Mouse (Mus musculus): Measurements from ENCODE around the gene Ralbp1.

Ralbp1 gene

GRCm38 (mm10) chr17:65896016-65896415 is 10.4 kb upstream of the Ralbp1 start:
- DNase-seq (ENCODE audit: low spot score) = no peak

DNA sequence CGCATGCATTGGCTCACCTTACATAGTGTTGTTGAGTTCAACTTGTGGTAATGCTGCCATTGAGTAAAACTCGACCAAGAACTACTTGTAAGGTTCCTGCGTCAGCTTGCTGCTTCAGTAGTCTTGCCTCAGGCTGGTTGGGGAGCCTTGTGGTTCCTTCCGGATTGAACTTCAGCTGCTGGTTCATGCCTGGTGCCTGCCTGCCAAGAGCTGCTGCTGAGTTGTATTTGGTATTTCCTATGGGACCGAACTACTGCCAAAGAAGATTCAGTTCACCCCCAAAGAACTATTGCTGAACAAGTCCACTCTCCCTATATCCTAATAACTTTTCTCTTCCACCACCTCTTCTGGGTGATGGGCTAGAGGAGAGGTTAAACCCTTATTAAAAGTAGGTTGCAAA is 3.9 kb upstream of the Ralbp1 start:
- DNase-seq (ENCODE audit: low spot score) = no peak

DNA sequence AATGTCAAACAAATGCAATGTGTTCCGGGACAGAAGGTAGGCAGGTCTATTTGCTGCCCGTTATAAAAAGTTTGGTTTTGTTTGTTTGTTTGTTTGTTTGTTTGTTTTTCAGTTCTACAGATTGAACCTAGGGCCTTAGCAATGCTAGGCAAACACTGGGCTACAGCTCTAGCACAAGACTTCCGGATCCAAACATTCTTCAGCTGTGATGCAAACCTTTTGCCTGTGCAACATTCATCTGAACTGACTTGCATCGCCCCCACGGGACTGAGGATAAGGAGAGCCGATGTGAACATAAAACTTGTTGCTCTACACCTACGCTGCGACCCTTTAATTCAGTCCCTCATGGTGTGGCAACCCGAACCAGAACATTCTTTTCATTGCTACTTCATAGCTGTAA is 973 bp upstream of the Ralbp1 start:
- DNase-seq (ENCODE audit: low spot score) = no peak

- DNase-seq (ENCODE audit: low spot score) = no peak
These were observed 251 bp downstream of the Ralbp1 start for GRCm38 (mm10) chr17:65885398-65885696.

GRCm38 (mm10) chr17:65884691-65885397 is 754 bp downstream of the Ralbp1 start:
- DNase-seq (ENCODE audit: low spot score) = peak; percentile 98

DNA sequence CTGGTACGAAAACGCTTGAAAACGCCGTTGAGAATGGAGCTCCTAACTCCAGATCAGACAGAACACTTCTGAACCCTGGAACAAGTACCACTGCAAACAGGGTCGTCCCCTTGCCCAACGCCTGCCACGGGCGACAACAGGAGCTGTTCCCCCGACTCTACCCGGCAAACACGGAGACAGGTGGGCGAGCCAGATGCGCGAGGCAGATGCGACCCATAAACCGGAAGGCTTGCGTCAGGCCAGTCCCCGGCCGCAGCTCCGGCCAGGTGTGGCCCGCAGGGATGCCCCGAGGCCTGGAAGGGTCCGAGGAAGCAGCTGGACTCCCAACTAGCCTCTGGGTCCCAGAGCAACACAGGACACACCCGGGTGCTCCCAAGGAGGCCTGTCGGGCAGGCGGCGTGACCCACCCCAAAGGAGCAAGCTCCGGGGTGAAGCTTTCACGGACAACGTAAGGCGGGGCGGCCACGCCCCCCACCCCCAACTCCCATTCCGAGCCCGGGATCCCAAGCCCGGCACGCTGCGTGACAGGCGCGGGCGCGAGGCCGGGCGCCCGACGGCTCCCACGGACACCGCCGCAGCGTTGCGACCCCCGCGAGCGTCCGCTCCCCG is 1.4 kb downstream of the Ralbp1 start:
- peak; percentile 37 for DNase-seq (ENCODE audit: low spot score)

GRCm38 (mm10) chr17:65877026-65877425 is 8.6 kb downstream of the Ralbp1 start:
- no peak for DNase-seq (ENCODE audit: low spot score)

- DNase-seq (ENCODE audit: low spot score) = no peak
These were observed 11.8 kb downstream of the Ralbp1 start for GRCm38 (mm10) chr17:65873834-65874233.

- DNase-seq (ENCODE audit: low spot score) = no peak
These were observed 12.4 kb downstream of the Ralbp1 start for GRCm38 (mm10) chr17:65873156-65873555.

GRCm38 (mm10) chr17:65872652-65873051 is 12.9 kb downstream of the Ralbp1 start:
- peak; percentile 34 for DNase-seq (ENCODE audit: low spot score)

GRCm38 (mm10) chr17:65872051-65872450 is 13.5 kb downstream of the Ralbp1 start:
- no peak for DNase-seq (ENCODE audit: low spot score)

DNA sequence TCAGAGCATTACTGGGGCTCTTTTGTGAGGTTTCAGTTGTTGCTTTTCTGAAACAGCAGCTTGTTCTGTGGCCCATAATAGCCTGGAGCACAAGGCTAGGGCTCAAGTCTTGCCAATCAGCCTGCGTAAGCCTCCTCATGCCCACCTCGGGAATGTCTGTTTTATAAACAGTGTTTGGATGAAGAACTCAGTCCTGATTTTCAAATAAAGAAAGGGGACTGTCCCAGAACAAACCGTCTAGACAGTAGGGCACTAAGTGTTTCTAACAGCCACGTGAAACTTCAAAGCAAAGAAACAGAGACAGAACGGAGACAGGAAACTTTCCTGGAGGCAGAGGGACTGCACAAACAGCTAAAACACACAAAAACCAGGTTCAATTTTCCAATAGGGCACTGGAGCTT is 14.0 kb downstream of the Ralbp1 start:
- no peak for DNase-seq (ENCODE audit: low spot score)

DNA sequence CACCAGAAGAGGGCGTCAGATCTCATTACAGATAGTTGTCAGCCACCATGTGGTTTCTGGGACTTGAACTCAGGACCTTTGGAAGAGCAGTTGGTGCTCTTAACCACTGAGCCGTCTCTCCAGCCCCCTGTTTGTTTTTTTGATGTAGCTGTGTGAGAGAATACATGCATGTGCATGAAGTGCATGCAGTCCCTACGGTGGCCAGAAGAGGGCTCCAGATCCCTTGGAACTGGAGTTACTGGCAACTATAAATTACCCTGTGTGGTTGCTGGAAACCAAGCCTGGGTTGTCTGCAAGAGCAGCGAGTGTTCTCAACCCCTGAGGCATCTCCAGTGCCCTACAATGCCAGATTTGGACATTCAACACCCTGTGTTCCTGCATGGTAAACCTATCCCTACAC is 15.5 kb downstream of the Ralbp1 start:
- DNase-seq (ENCODE audit: low spot score) = peak; percentile 65

GRCm38 (mm10) chr17:65869720-65870119 is 15.9 kb downstream of the Ralbp1 start:
- DNase-seq (ENCODE audit: low spot score) = no peak

DNA sequence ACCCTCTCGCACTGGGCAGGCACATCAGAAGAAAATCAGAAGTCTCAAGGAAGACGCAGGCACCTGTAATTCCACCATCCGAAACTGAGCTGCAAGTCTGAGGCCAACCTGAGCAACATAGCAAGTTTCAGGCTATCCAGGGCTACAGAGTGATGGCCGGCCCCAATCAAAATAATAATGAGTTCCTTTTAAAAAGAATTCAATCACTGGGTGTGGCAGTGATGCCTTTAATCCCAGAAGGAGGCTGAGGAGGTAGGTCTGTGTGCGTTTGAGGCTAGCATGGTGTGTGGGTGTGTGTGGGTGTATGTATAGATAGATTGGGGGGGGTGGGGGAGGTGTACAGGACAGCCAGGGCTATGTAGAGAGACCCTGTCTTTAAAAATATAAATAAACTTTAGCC is 17.6 kb downstream of the Ralbp1 start:
- no peak for DNase-seq (ENCODE audit: low spot score)

DNA sequence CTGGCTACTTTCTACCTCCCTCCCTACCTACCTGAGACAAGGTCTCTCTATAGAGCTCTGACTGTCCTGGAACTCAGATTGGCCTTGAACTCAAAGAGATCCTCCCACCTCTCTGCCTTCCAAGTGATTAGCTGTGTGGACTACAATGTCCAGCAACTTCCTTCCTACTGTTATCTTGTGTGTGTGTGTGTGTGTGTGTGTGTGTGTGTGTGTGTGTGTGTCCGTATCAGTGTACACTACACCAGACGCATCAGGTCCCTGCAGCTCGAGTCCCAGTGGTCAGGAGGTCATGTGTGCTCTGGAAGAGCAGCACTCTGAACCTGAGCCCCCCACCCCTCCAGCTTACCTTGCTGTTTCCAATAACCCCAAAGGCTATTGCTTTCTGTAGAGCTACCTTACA is 19.4 kb downstream of the Ralbp1 start:
- DNase-seq (ENCODE audit: low spot score) = no peak

DNA sequence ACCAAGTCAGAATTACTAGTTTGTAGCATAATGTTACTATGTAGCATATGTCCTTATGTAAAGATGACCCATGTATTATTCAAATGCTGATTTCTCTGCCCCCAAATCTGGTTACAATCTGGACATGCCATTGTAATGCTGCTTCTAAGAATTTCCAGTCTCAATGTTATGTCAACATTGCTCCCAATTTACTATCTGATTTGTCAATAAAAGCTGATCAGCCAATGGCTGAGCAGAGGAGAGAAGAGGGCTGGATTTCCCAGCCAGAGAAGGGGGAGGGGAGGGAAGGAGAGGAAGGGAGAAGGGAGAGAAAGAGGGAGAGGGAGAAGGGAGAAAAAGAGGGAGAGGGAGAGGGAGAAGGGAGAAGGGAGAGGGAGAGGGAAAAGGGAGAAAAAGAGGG is 20.3 kb downstream of the Ralbp1 start:
- no peak for DNase-seq (ENCODE audit: low spot score)

DNA sequence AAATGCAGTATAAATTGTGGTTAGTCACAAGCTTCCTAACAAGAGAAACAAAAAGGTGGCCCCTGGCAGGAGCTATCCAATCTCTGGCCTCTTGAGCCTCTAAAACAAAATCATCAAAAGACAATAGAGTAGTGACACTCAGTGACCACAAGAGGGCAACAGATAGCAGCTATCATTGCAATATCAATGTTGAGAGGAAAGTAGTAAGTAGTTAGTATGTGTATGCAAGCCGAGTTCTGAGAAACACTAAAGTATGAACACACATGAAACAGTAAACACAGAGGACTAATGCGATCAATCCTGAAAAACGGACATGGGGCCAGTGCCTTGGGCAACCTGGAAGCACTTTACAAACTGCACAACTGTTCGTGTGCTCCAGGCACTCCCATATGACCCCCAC is 20.9 kb downstream of the Ralbp1 start:
- no peak for DNase-seq (ENCODE audit: low spot score)

GRCm38 (mm10) chr17:65863830-65864229 is 21.8 kb downstream of the Ralbp1 start:
- DNase-seq (ENCODE audit: low spot score) = no peak

DNA sequence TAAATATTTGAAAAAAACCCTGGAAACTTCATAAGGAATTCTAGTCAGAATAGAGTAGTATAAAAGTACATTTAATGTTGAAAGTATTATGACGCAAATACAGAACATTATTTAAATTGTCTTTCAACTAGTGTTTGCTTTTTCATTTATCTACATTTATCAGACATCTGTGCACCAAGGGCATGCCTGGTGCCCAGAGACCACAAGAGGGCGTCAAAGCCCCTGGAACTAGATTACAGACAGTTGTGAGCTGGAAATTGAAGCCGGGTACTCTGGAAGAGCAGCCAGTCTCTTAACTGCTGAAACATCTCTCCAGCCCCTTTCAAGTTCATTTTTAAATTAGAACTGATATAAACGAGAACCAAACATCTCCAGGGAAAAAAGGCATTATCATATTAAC is 23.0 kb downstream of the Ralbp1 start:
- no peak for DNase-seq (ENCODE audit: low spot score)

DNA sequence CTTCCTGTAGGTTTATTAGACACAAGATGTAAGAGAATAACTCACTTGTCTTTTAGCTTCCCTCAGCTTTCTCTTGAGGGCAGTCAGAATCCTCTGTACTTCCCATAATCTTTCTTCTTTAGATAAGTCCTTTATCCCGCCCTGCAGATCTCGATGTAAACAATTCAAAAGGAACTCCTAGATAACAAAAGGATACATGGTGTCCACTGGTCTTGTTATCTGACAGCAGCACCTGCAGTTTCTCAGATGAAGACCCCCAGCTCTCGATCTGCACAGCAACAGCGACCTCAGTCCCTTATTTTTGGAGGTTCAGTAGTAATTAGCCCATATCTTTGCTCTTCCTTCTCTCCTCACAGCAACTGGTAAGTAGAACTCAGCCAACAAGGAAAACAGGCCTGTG is 28.0 kb downstream of the Ralbp1 start:
- no peak for DNase-seq (ENCODE audit: low spot score)

- DNase-seq (ENCODE audit: low spot score) = no peak
These were observed 31.6 kb downstream of the Ralbp1 start for GRCm38 (mm10) chr17:65854006-65854405.

GRCm38 (mm10) chr17:65853326-65853725 is 32.3 kb downstream of the Ralbp1 start:
- no peak for DNase-seq (ENCODE audit: low spot score)

DNA sequence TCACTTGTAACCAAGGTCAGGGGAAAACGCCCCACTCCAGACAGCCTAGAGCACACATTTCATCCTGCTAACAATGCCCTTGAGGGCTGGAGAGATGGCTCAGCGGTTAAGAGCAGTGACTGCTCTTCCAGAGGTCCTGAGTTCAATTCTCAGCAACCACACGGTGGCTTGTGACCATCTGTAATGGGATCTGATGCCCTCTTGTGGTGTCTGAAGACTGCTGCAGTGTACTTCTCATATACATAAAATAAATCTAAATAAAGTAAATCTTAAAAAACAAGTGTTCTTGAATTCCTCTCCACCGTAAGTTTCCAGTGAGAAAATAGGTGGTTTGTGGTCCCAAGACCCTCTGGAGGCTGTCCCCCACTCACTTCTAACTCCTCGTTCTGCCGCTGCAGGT is 33.8 kb downstream of the Ralbp1 start:
- DNase-seq (ENCODE audit: low spot score) = no peak

All from ovary, postnatal 14 days (tissue).